Mouse (Mus musculus): ENCODE results near the gene Tctn3.

Gene Tctn3

GRCm38 (mm10) chr19:40611830-40612506, at the start of gene Tctn3, which contains the start of gene Entpd1:
Tctn3 (minus strand) TSS chr19:40612233.
Entpd1 (plus strand) TSS chr19:40612366.
- DNase-seq, result peak; percentile 96 to 98

GRCm38 (mm10) chr19:40661108-40661507, 49.1 kb upstream of the Tctn3 start:
- DNase-seq, result no peak

DNA sequence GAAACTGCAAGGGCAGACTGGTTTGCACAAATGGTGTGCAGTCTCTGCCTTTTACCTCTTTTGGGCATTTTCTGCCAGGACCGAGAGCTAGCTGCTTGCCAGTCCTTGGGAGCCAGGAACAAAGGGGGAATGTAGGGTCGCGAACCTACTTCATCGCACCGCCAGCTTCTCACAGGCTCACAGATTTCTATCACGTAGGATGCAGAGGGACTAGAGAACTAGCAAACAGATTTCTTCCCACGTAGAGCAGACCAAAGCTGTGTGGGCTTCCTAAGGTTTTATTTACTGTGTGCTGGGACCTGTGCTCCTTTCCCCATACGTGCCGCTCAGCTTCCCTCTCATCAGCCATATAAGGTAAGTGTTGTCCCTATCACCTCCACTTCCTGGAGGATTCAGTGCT, 48.5 kb upstream of the Tctn3 start:
- no peak for DNase-seq

GRCm38 (mm10) chr19:40659651-40660478, 47.8 kb upstream of the Tctn3 start:
- DNase-seq, result no peak

DNA sequence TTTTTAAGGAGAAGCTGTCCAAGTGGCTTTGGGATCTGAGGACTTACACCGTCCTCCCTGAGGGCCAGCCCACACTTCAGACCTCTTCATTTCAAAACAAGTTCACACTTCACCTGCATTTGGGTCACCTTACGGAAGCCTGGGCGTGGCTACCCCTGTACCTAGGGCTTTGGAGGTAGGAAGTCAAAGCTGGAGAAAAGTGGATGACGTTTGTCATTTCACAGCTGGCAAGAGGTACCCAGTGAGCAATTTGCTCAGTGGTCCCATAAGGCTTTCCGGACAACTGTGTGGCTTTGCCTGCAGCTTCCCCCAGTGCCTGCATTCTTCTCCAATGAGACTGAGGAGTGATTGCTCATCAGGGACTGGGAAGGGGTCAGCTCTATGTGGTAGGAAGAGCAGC, 46.9 kb upstream of the Tctn3 start:
- no peak for DNase-seq

DNA sequence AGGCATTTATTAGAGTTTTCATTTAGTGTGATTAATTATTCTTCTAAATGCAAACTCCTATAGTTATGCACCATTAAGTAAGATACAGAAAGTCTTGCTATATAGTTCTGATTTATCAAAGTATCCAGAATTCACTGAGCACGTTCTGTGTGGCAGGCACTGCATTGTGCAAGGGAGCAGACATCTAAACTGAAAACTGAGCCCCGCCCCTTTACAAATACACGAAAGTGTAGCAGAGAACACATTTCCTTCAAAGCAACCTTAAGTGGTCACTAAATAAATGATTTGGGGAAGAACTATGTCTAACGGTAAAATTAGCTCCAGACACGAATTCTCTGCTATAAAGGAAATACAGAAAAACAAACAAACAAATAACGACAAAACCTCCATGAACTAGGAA, 46.2 kb upstream of the Tctn3 start:
- DNase-seq, result no peak

- no peak for DNase-seq
These were observed 44.2 kb upstream of the Tctn3 start for GRCm38 (mm10) chr19:40656207-40656606.

DNA sequence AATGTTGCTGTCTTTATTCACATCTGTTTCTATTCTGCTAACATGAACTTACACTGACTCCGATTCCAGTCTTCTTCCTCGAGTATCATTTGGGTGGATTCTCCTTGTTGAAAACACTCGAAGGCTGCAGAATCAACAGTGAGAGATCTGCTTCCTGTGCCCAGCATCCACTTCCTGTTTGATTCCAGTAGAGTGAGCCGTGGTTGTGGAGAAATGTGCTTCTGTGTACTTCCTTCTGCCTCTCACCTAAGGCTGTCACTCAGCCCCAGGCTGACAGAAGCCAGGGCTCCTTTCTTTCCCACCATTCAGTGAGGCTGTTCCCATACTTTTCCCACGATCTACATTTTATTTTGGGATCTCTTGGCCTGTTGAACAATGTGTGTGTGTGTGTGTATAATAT, 38.1 kb upstream of the Tctn3 start:
- DNase-seq, result no peak

DNA sequence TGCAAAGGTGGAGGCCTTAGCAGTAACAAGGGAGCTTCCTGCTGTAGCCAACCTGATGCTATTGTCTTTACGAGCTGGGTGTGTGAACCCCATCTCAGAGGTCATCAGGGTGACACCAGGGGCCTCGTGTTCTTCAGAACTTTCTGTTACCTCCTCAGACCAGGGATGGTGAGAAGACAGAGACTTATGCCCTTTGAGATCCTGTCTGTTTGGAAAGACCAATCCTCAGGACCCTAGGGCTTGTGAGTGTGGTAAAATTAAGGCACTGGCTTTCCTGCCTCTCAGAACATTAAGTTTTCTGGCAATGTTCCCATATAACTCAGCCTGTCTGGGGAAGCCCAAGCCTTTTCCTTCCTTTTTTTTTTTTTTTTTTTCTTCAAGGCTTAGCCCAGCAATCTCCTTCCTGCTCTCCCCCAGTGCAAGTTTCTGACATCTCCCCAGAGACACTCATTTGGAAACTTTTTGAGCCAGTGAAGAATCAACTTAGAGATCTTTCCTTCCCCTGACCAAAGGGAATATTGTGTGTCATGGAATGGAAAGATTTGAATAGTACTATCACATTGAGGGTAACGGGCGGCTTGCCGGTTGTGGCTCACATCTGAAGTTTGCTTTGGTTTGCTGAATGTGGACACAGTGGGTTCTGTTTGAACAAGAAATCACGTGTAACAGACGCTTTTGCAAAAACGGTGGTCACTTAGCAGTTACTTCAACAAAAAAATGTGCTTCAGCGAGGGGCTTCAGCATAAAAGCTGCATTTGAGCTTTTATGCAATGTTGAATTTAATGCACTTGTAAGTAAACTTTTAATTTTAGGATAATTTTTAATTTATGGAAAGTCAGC, 35.5 kb upstream of the Tctn3 start:
- no peak for DNase-seq

- DNase-seq, result no peak
These were observed 34.3 kb upstream of the Tctn3 start for GRCm38 (mm10) chr19:40646379-40646778.

DNA sequence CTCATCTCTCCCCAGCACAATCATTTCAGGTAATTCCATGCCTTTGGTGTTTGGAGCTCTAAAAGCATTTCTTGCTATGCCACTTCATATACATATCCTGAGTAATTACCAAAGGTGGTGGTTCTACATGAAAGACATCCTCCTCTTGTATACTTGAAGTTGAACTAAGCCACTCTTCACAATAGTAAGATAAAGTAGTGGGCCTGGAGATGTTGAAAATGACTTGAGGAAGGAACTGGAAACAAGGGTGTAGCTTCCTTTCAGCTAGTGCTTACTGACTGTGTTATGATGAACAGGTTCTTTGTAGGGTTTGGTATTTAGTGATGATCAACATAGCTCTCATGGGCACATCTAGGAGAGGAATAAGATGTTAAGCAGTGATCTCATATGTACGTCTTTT, 31.8 kb upstream of the Tctn3 start:
- DNase-seq, result no peak

DNA sequence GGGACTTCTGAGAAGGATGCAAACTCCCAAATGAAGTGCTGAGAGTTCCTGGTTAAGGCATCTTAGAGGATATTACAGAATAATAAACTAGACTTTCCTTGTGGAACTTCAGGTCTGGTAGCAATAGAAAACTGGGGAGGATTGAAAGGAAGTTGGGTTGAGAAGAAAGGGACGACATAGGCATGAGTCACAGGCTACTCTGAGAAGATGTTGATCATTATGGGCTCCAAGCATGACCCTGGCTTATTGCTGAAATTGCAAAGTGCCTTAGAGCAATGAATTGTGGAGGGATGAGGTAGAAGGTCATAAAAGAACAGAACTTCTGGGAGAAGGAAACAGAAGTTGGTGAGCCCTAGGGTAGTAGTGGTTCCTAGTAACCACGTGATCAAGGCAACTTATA, 28.8 kb upstream of the Tctn3 start:
- no peak for DNase-seq

GRCm38 (mm10) chr19:40639729-40640304, 27.8 kb upstream of the Tctn3 start:
- DNase-seq, result no peak

DNA sequence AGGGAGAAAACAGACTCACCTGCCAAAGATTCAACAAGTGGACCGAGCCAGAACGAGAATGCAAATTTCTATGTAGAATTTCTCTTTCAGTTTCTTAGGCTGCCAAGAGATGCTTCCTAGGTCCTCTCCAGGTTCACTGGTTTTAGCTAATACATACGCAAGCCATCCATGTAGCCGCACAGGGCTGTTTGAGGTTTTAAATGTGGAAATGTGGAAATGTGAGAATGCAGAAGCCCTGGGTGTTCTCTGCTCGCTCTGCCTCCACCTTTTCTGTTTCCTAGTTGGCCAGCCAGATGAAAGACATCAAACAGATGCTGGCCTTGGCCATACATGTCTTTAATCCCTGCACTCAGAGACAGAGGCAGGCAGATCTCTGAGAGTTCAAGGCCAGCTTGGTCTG, 26.5 kb upstream of the Tctn3 start:
- DNase-seq, result no peak

DNA sequence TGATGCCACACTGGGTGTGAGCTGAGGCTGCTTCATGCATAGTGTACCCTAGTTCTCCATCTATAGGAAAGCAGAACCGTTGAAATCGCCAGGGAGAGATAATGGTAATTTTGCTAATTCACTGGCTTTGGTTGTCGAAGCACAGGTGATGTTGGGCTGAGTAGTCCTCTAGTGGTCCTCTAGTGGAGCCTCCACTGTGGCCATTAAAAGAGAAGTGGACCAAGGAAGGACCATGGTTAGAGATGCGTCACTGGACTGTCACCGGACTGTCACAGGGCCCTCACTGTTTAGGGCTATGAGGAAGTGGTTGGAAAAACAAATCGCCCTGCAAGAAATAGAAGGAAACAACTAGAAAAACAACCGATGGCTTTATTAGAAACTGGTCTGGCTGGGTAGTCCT, 25.6 kb upstream of the Tctn3 start:
- no peak for DNase-seq

GRCm38 (mm10) chr19:40637091-40637490, 25.1 kb upstream of the Tctn3 start:
- DNase-seq, result no peak

DNA sequence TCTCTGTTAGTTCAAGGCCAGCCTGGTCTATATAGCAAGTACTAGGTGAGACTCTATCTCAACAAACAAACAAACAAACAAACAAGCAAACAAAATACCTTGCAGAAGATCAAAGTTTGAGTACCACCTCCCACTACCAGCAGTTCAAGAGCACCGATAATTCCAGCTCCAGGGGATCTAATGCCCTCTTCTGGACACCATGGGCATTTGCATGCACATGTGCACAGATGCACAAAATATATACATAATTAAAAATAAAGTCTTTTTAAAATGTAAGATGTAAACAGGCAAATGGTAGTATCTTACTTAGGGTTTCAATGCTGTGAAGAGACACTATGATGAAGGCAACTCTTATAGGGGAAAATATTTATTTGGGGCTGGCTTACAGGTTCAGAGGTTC, 21.1 kb upstream of the Tctn3 start:
- DNase-seq, result no peak

DNA sequence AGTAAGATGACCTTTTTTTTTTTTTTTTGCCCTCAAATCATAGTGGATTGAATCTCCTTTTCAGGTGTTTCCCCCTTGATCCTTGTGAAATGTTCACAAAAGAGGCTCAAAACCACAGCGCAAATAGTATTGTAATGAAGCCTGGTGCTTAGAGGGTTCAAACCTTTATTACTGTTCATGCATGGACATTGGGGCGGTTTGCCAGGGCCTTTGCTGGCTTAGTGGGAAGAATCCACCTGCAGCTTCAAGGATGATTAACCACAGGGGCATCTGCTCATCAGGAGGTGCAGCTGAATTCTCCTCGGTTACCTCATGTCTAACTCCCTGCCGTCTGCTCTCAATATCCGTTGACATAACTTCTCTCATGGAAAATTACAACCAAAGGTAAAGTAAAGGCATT, 20.6 kb upstream of the Tctn3 start:
- DNase-seq, result peak; percentile 5 to 14

DNA sequence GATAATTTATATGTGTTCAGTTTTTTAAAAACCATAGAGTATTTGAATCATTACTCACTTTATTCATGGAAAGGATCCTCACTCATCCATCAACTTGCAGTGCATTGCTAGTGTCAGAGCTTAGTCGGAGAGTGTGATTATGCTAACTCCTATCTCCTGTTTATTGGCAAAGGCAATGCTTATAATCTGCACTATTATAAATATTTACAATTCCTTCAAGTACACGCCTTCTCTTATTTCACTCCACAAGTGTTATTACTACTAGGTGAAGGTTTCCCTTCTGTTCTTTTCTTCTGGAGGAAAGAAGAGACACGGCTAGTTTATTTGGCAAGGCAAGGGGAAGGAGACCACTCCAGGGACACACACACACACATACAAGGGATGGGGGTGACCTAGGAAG, 20.2 kb upstream of the Tctn3 start:
- no peak for DNase-seq

DNA sequence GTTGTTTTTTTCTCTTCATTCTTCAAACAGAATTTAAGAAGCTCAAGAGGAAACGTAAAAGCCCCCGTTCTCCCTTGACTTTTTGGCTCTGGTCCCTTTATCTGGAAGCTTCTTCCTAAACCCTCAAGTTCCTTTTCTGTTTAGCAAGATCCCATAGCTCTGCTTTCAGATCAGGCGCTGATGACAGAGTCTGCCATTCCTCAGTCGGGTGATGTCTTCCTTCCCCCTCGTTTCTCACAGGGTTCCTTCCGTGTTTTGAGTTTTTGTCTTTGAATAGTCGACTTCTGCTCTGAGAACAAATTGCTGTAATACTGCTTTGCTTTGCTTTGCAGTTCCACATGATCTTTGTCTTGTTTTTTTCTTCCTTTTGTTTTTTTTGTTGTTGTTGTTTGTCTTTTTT, 18.6 kb upstream of the Tctn3 start:
- no peak for DNase-seq

DNA sequence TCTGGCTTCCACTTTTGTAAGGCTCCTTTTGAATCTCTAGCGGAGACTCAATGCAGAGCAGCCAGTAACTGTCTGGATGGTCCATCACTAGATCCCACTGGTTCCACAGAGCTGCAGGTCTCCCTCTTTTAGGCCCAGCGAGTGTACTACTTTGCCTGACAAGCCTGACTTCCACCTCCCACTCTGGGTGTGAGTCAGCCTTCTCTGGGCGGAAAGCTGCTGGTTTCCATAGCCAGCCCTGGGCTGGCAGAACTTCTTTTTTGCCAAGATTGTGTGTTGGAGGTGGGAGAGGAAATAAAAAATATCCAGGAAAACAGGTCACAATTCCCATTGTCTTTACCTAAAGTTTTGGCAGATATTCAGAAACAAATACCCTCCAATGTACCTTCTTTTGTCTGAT, 18.1 kb upstream of the Tctn3 start:
- no peak for DNase-seq

- no peak for DNase-seq
These were observed 16.9 kb upstream of the Tctn3 start for GRCm38 (mm10) chr19:40628950-40629349.

DNA sequence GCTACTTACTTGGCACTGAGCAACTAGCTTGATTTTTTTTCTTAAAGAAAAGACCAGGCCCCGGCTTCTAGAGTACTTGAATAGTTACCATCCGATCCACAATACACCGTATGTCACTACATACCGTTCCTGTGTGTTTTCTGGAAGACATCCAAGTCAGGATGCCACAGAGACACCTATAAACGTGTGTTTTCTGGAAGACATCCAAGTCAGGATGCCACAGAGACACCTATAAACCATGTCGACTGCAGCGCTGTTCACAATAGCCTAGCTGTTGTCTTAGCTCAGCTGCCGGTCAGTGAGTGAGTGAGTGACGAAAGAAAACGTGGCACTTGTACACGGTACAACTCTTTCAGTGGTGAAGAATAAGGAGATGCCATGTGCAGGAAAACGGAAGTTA, 13.9 kb upstream of the Tctn3 start:
- DNase-seq, result no peak

Measured in cerebellum, adult 18-20 months (tissue).